Mouse (Mus musculus) brain, adult 2 months (tissue): Measurements from ENCODE around the gene Prps2.
"Not testable (repeated sequence)": the region's sequence is repeated elsewhere in the genome, so short reads cannot be mapped to it uniquely, and the experiment has no call there.

ENCODE experiments used
- DNase-seq: peaks from one replicate; pipeline ENCODE4 v3.0.0; 2011; ENCODE audit warnings: low read depth, low spot score

Prps2 gene

GRCm38 (mm10) chrX:167382047-167382853 lies at the start of gene Prps2:
Gene Prps2 (minus strand): TSS chrX:167382749.
- peak; percentile 82 for DNase-seq

DNA sequence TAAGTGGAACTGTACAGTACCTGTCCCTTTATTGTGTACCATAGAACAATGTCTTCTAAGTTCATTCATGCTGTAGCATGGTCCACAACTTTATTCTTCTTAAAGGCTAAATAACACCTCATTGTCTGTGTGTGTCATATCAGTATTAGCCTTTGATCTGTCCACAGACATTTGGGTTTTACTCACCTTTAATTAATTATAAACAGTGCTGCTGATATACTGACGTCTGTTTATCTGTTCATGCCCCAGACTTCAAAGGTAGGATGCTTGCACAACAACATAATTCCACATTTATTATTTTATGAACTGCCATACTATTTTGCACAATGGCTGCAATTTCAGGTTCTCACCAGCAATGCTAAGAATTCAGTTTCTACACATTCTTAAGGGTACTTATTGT lies 35.1 kb upstream of the Prps2 start:
- no peak for DNase-seq

DNA sequence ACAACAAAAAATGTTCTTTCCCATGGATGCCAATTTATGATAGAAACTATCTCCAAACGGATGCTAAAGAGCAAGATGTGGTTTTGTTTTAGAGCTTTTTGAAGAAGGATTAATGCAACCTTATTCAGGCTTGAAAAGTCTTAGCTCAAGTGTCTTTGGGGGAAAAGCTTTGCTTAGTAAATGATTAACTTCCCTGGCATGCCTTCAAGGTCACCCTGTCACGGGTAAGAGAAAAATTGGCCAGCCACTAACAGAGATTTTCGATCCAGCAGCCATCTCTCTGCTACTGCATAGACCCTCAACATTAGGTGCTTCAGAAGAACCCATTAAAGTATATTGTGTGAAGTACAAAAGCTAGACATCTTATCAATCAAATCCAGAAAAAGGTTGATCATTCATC lies 12.4 kb upstream of the Prps2 start:
- DNase-seq = no peak

- no peak for DNase-seq
Measured at GRCm38 (mm10) chrX:167386647-167387046, 4.1 kb upstream of the Prps2 start.

DNA sequence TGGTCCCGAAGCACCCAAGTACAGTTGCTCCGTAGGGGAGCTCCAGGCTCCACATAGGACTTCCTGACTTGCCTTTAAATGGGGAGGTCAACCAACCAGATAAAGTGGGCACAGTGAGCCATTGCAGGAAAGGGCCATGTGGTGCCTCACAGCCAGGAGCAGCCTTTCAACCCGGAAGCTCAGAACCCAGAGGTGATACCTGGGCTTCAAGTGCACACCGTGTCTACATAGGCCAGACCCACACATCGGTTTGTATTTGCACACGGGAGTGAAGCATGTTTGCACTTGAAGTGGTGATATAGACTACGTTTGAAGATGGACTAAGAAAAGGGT lies 271 bp upstream of the Prps2 start:
- DNase-seq = no peak

DNA sequence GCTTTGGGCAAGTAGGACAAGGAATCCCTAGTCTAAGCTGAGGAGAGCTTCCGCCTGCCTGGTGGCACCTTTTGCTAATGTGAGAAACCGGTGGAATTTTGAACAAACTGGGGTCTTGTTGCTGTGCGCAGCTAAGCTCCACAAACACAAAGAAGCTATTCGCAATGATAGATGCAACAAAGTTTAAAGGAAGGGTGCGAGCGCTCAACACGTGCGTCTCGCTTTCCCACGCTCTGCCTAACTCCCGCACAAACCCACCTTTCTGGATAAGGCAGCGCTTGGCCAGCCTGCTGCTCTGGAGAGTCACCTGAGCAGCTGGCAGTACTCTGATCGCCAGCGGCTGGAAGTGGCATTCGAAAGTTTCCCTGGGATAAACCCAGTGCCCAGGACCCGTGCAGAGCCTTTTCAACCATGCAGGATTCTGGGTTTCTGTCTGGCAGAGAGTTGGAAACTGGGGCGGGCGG lies 934 bp downstream of the Prps2 start:
- DNase-seq = peak; percentile 16

GRCm38 (mm10) chrX:167380073-167380472 lies 2.5 kb downstream of the Prps2 start:
- no peak for DNase-seq

DNA sequence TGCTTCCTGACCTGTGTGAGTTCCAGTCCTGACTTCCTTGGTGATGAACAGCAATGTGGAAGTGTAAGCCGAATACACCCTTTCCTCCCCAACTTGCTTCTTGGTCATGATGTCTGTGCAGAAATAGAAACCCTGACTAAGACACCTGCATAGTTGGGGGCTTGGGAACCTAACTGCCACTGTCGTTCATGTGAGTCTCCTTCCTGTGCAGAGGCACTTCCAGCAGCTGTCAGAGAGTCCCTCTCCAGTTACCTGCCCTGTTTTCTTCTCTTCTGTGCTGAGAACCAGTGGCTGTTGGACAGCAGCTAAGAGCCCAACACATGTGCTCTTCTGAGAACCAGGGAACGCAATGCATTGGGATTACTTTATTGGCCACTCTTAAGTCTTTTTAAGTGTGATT lies 21.3 kb downstream of the Prps2 start:
- not testable (repeated sequence) for DNase-seq

- DNase-seq = no peak
Measured at GRCm38 (mm10) chrX:167359704-167360103, 22.8 kb downstream of the Prps2 start.

DNA sequence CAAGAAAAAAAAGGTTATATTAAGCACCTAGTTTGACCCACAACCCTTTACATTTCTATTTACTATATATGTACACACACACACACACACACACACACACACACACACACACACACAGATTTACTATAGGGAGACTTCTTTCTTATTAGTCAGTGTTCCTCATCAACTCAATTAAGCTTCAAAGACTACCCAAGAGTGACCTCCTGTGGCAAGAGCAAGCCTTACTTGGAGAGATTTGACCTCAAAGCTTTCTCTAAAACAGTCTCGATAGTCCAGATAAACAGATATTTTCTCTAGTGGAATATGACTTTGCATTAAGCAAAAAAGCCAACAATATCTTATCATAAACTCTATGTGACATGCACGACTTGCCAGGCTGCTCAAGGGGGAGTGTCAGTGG lies 25.1 kb downstream of the Prps2 start:
- peak; percentile 31 for DNase-seq

DNA sequence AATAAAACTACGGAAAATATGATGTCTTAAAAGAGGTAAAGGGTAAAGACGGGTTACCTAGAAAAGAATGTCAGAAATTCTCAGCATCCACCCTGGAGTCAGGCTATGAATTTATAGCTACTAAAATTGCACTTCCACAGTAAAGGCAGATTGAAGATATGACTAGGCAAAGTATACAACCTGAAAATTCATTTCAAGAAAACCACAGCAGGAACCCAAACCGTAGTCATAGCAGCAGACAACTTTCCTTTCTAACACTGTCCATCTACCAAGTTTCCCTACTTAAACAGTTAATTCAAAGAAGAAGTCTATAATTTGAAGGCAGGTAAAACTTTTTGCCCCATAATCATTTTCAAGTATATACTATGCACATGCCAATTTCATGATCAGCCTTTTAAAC lies 26.6 kb downstream of the Prps2 start:
- DNase-seq = no peak

- no peak for DNase-seq
Measured at GRCm38 (mm10) chrX:167353617-167354016, 28.9 kb downstream of the Prps2 start.

DNA sequence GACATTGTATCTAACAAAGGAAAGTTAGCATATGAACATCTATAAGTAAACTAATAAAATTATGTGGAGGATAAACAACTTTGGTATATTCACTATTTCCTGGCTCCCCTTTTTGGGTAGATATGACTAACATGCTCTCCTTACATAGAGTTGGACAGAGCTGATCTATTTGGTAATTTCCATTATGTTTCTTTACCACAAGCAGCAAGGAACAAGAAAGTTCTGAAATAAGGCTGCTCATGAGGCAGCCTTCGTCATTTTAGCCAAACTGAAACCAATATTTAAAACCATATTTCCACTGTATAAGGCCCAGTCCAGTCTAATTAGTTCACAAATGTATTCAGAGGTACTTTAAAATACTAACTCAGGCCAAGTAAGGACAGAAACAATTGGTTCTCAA lies 36.1 kb downstream of the Prps2 start:
- DNase-seq = no peak

DNA sequence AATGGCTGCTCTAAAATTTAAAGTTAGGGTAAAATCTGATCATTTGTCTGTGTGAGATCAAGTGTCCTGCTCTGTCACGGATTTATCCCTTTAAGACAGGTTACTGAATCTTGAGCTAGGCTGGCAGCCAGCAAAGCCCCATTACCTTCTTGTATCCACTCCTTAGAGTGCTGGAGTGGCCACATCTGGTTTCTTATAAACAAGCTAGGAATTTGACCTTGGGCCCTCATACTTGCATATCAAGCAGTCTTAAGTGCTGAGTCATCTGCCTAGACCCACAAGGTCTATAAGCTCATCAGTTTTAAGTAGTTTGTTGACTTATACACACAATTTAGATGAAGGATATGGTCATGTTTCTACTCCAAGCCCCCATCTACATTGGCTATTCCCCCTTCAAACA lies 38.2 kb downstream of the Prps2 start:
- DNase-seq = no peak

- DNase-seq = no peak
Measured at GRCm38 (mm10) chrX:167341811-167342210, 40.7 kb downstream of the Prps2 start.

DNA sequence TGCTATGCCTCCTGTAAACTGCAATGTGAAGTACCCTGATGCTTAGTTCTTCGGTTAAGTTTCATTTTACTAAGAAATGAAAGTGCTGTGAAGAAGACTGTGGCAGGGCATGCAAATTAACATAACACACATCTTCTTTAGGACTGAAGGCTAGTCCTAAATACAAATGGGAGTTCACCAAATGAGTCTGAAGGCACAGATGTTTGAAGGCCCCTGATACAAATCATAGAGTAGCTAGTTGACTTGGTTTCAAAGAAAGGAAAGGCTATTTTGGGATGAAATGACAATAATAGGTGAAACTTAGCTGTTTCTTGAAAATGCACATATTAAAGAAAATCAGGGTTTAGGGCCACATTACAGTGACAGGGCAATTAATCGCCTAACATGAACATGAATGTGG lies 42.4 kb downstream of the Prps2 start:
- no peak for DNase-seq

GRCm38 (mm10) chrX:167337990-167338389 lies 44.6 kb downstream of the Prps2 start:
- no peak for DNase-seq

- DNase-seq = no peak
Measured at GRCm38 (mm10) chrX:167334571-167334970, 48.0 kb downstream of the Prps2 start.

DNA sequence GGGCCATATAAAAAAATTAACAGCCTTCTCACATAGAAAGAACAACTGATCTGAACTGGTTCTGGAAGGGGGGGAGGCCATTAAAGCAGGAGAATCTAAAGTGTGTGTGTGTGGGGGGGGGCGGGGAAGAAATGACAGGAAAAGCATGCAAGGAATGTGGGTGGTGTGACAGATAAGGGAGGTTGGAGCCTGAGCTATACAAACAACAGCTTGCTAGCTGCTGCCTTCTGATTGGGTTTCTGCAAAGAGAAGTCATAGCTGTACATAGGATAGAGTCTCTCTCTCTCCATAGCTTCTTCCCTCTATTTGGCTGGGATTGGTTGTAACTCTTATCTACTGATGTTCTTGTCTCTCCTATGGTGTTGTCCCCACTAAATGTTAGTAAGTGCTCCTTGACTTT lies 49.9 kb downstream of the Prps2 start:
- no peak for DNase-seq

DNA sequence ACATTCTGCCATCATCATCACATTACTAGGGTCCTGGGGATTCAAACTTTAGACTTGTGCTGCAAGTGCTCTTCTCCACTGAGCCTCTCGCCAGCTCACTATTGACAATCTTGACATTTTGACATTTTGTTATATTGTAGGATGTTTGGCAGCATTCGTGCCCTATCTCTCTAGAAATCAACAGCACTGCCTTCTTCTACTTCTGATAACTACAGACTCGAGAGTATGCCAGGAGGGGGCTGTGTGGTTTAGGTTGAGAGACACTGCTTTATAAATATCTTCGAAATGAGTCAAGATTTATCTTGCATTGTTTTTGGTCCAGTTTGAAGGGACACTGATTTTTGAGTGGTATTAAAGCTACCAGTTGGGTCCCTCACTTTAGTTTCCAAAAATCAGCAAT lies 51.6 kb downstream of the Prps2 start:
- no peak for DNase-seq

GRCm38 (mm10) chrX:167330399-167330798 lies 52.1 kb downstream of the Prps2 start, which contains the start of gene Tlr7:
Gene Tlr7 (minus strand): TSS chrX:167330558.
- DNase-seq = no peak

- no peak for DNase-seq
Measured at GRCm38 (mm10) chrX:167329620-167330019, 52.9 kb downstream of the Prps2 start.

- peak; percentile 29 for DNase-seq
Measured at GRCm38 (mm10) chrX:167329098-167329497, 53.5 kb downstream of the Prps2 start.

GRCm38 (mm10) chrX:167328519-167328918 lies 54.0 kb downstream of the Prps2 start:
- no peak for DNase-seq
